7 mouse cellular contexts compared by ENCODE assay signal in the genomic region with DNA sequence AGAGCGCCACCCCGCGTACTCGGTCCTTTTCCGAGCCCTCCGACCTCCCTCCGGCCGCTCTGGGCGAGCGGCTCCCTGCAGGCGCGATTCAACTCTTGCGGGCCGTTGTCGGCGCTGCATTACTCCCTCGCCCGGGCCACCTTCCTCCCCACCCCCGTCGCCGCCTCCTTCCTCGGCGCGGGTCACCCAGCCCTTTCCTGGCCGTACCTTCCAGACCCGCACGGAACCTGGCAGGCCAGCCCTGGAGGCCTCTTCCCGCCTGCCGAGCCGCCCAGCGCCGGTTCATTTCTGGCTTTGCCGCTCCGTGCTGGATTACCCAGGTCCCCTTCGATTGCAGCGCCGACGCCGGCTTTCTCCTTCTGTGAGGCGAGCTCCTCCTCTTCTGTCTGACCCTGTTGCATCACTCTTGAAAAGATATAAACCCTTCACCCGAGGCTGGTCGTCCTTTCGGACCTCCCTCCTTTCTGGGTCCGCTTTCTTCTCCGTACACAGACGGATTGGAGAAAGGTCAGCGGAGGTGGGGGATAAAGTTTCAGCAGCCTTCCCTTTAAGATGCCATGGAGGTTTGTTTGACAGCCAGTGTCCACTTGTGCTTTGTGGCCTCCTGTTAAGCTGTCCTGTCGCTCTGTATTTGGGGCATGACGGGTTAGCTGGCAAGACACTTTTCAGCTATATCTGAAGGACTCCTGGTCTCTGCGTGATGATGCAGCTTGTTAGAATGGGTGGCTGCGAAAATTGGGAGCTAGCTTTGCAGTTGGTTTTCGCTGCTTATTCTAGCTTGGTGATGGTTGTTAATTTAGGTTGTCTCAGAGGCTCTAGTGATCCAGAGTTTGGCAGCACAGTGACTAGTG. TPM values are rescaled to one million over a fixed set of nuclear protein-coding genes. Genes with fewer than 3 reads are reported as not detected.
DNase-seq lines count a peak whose midpoint lies in the region; ATAC-seq lines count a peak whose summit lies in the region.

No protein-coding gene starts in this region.

- peaks cover 23% of the 10 kb centered on the region for H3K4me1 ChIP-seq in hindbrain, embryonic 16.5 days (ENCODE audit: control insufficient read depth, insufficient read depth, low read depth, low read length)

- H3K27ac ChIP-seq in hindbrain, embryonic 16.5 days (ENCODE audit: low read depth, low read length): peak overlapping the region; percentile 91

- H3K27me3 ChIP-seq in hindbrain, embryonic 16.5 days (replicated peaks; ENCODE audit: control insufficient read depth, insufficient read depth, low read length): no peaks in the 10 kb centered on the region

- peak overlapping the region; percentile 88 for H3K4me2 ChIP-seq in hindbrain, embryonic 16.5 days (ENCODE audit: low read length)

- intact Hi-C loops in left cerebral cortex, postnatal 4 days (cut with DNase I): no loop called here

- under 1% methylated on average over 52 of the region's 52 CpGs for WGBS in hindbrain, embryonic 16.5 days

- DNase-seq in ZHBTc4 (ENCODE audit: low read depth, low spot score): peak; percentile 67
- peak; percentile 59 to 63 for DNase-seq in cerebellum, postnatal 14 days
- DNase-seq in gastrocnemius, adult 8-10 months (ENCODE audit: low spot score in 2 of 2): peak; percentile 26 to 37
- peak; percentile 35 for DNase-seq in left cerebral cortex, postnatal 4 days
- peak; percentile 58 for DNase-seq in mesoderm, embryonic 11.5 days (ENCODE audit: low read depth, low spot score)
- peak; percentile 49 for DNase-seq in right cerebral cortex, postnatal 25 days

- H3K9ac ChIP-seq in hindbrain, embryonic 16.5 days (ENCODE audit: low read depth, low read length): peak overlapping the region; percentile 93

- H3K9me3 ChIP-seq in hindbrain, embryonic 16.5 days (ENCODE audit: control insufficient read depth, low read length): no peaks in the 10 kb centered on the region

- ATAC-seq in hindbrain, embryonic 16.5 days: peak; percentile 71; the same call in 1 of the 2 replicates

- peak overlapping the region; percentile 95 for H3K4me3 ChIP-seq in hindbrain, embryonic 16.5 days (ENCODE audit: low read length)

- peaks cover 6% of the 10 kb centered on the region for H3K36me3 ChIP-seq in hindbrain, embryonic 16.5 days (ENCODE audit: control insufficient read depth, insufficient read depth, low read length)

RNA-seq across cellular contexts. Expression of a gene that starts 0.8 kb away (rescaled TPM):
- 10 to 100 TPM; 21.0 to 30.9 (median 28.8) TPM for total RNA-seq in gastrocnemius, adult 8-10 months (2022)
- 5.3 and 6.3 TPM in 2 replicates for polyA plus RNA-seq in hindbrain, embryonic 16.5 days (2015; fragmentation: Nextera tagmentation; extraction: Ambion mirVana)
- 10 to 100 TPM; 25.6 to 29.4 TPM for total RNA-seq in left cerebral cortex, postnatal 4 days (2021)

RNA-seq across cellular contexts. Expression of a gene that starts 19.1 kb away (rescaled TPM):
- total RNA-seq in gastrocnemius, adult 8-10 months (2022): 10 to 100 TPM; 52.1 to 64.3 (median 59.5) TPM
- polyA plus RNA-seq in hindbrain, embryonic 16.5 days (2015; fragmentation: Nextera tagmentation; extraction: Ambion mirVana): 198 and 207 TPM in 2 replicates
- total RNA-seq in left cerebral cortex, postnatal 4 days (2021): 100 to 1,000 TPM in 1 of 2 experiments, 10 to 100 TPM in 1; 97.7 to 108 TPM

RNA-seq across cellular contexts. Expression of a gene that starts 36.6 kb away (rescaled TPM):
- 100 to 1,000 TPM; 224 to 253 (median 227) TPM for total RNA-seq in gastrocnemius, adult 8-10 months (2022)
- polyA plus RNA-seq in hindbrain, embryonic 16.5 days (2015; fragmentation: Nextera tagmentation; extraction: Ambion mirVana): 9.9 and 10.3 TPM in 2 replicates
- total RNA-seq in left cerebral cortex, postnatal 4 days (2021): 10 to 100 TPM; 90.2 to 90.3 TPM

RNA-seq across cellular contexts. Expression of a gene that starts 52.1 kb away (rescaled TPM):
- total RNA-seq in gastrocnemius, adult 8-10 months (2022): 1 to 10 TPM; 6.3 to 9.2 (median 7.9) TPM
- 44.0 and 54.2 TPM in 2 replicates for polyA plus RNA-seq in hindbrain, embryonic 16.5 days (2015; fragmentation: Nextera tagmentation; extraction: Ambion mirVana)
- total RNA-seq in left cerebral cortex, postnatal 4 days (2021): 10 to 100 TPM; 45.5 to 46.5 TPM

RNA-seq across cellular contexts. Expression of a gene that starts 52.6 kb away (rescaled TPM):
- 10 to 100 TPM; 15.9 to 18.8 (median 17.0) TPM for total RNA-seq in gastrocnemius, adult 8-10 months (2022)
- polyA plus RNA-seq in hindbrain, embryonic 16.5 days (2015; fragmentation: Nextera tagmentation; extraction: Ambion mirVana): 51.6 and 58.2 TPM in 2 replicates
- total RNA-seq in left cerebral cortex, postnatal 4 days (2021): 10 to 100 TPM; 32.4 to 32.7 TPM

Comparison
In these comparisons a context has a peak if more than half of its experiments do, and no peak if none do; other contexts are left out.
1. Peak in every context shown above with its lines: DNase-seq, ATAC-seq, H3K4me3 ChIP-seq and H3K27ac ChIP-seq.